In genomic region chr11:62050356-62051330, GRCm38 (mm10) we compare ENCODE assay signal across 13 mouse cellular contexts.
DNase-seq lines count a peak whose midpoint lies in the region; ATAC-seq lines count a peak whose summit lies in the region.
"Had no signal": no experiment of that assay in that cellular context is flagged by ENCODE, and none has a peak within 500 bp of the region (broad histone marks: within the 10 kb centered on the region; RNA-seq: fewer than 3 reads in every experiment).

No protein-coding gene starts in this region.

- no peak overlapping the region for H3K4me3 ChIP-seq in neural tube, embryonic 15.5 days (replicated peaks)
- no peak overlapping the region for H3K4me3 ChIP-seq in embryonic facial prominence, embryonic 10.5 days
- H3K4me3 ChIP-seq: layer of hippocampus, adult 2 months; lung, embryonic 15.5 days; midbrain, embryonic 15.5 days had no signal

- H3K27me3 ChIP-seq in neural tube, embryonic 15.5 days (replicated peaks) = no peaks in the 10 kb centered on the region
- no peaks in the 10 kb centered on the region for H3K27me3 ChIP-seq in embryonic facial prominence, embryonic 10.5 days (replicated peaks; ENCODE audit: low read depth, poor library complexity, severe bottlenecking)
- H3K27me3 ChIP-seq: lung, embryonic 15.5 days; midbrain, embryonic 15.5 days had no signal

- no peak overlapping the region for H3K9ac ChIP-seq in neural tube, embryonic 15.5 days (replicated peaks)
- H3K9ac ChIP-seq: forebrain, postnatal 0 days; lung, embryonic 15.5 days; midbrain, embryonic 15.5 days had no signal

- peak; percentile 25 for DNase-seq in neural tube, embryonic 10.5 days (ENCODE audit: extremely low spot score, low spot score)
- DNase-seq in embryonic facial prominence, embryonic 10.5 days (ENCODE audit: low spot score) = peak; percentile 29
- DNase-seq in large intestine, adult 2 months (ENCODE audit: low read depth, low spot score) = peak; percentile 78
- DNase-seq in adrenal gland, postnatal 36 days = no peak
- DNase-seq in c-Kit-positive CD71-positive TER-119-positive erythroid progenitor cells, embryonic 14.5 days (ENCODE audit: low spot score) = no peak
- no peak for DNase-seq in cerebellum, adult 8-10 months
- DNase-seq: cerebellum, postnatal 25 days; forebrain, postnatal 0 days; right cerebral cortex, postnatal 14 days had no signal

- no peak for ATAC-seq in neural tube, embryonic 15.5 days (ENCODE audit: low FRiP score)
- ATAC-seq: forebrain, postnatal 0 days; midbrain, embryonic 15.5 days had no signal

- no peak overlapping the region for H3K27ac ChIP-seq in neural tube, embryonic 15.5 days (replicated peaks)
- peak overlapping the region; percentile 14; the same call in 1 of the 2 replicates for H3K27ac ChIP-seq in embryonic facial prominence, embryonic 10.5 days (replicated peaks)
- H3K27ac ChIP-seq: layer of hippocampus, adult 2 months; lung, embryonic 15.5 days; midbrain, embryonic 15.5 days had no signal

- no peaks in the 10 kb centered on the region for H3K4me1 ChIP-seq in neural tube, embryonic 15.5 days
- peaks cover 20% of the 10 kb centered on the region for H3K4me1 ChIP-seq in embryonic facial prominence, embryonic 10.5 days
- H3K4me1 ChIP-seq: lung, embryonic 15.5 days; midbrain, embryonic 15.5 days had no signal

- no peaks in the 10 kb centered on the region for H3K36me3 ChIP-seq in neural tube, embryonic 15.5 days
- no peaks in the 10 kb centered on the region for H3K36me3 ChIP-seq in embryonic facial prominence, embryonic 10.5 days (replicated peaks)
- H3K36me3 ChIP-seq: lung, embryonic 15.5 days; midbrain, embryonic 15.5 days had no signal

- no peaks in the 10 kb centered on the region for H3K9me3 ChIP-seq in neural tube, embryonic 15.5 days (replicated peaks)
- H3K9me3 ChIP-seq in embryonic facial prominence, embryonic 10.5 days = no peaks in the 10 kb centered on the region
- H3K9me3 ChIP-seq: lung, embryonic 15.5 days; midbrain, embryonic 15.5 days had no signal

- H3K4me2 ChIP-seq in neural tube, embryonic 15.5 days = no peak overlapping the region
- H3K4me2 ChIP-seq: lung, embryonic 15.5 days; midbrain, embryonic 15.5 days had no signal

- WGBS in neural tube, embryonic 15.5 days = 73% methylated on average over 8 of the region's 8 CpGs
- WGBS in embryonic facial prominence, embryonic 10.5 days = 40% methylated on average over 8 of the region's 8 CpGs
- 34% methylated on average over 8 of the region's 8 CpGs for WGBS in large intestine, adult 2 months

Comparison
In these comparisons a context has a peak if more than half of its experiments do, and no peak if none do; other contexts are left out.
1. DNase-seq: peak in neural tube, embryonic 10.5 days (single experiment), embryonic facial prominence, embryonic 10.5 days (single experiment) and large intestine, adult 2 months (single experiment); none in adrenal gland, postnatal 36 days (0 of 2), c-Kit-positive CD71-positive TER-119-positive erythroid progenitor cells, embryonic 14.5 days (single experiment) and cerebellum, adult 8-10 months (single experiment).